Mouse (Mus musculus) right cerebral cortex, postnatal 14 days (tissue): ENCODE measurements around the gene Hbq1b.
"Not testable (repeated sequence)": the region's sequence is repeated elsewhere in the genome, so short reads cannot be mapped to it uniquely, and the experiment has no call there.

Experiments
- DNase-seq: peaks from one replicate; pipeline ENCODE4 v3.0.0; 2022

The Hbq1b gene

DNA sequence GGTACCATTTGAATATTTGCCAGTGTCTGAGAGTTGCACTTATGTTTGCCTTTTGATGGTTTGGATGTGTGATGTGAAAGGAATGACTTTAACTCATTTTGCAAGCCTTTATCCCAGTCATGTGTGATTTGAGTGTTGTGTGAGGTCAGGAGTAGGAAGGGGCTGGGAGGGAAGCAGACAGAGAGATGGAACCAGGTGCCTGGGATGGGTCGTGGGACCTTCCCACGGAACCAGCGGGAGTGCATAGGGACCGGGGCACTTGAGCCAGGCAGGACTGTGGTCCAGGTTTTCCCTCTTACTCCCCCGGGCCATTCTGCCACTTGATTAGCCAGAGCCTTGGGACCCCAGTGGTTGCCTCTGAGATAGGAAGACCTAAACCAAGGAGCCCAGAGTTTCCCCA lies 18.8 kb upstream of the Hbq1b start:
- DNase-seq, result no peak

DNA sequence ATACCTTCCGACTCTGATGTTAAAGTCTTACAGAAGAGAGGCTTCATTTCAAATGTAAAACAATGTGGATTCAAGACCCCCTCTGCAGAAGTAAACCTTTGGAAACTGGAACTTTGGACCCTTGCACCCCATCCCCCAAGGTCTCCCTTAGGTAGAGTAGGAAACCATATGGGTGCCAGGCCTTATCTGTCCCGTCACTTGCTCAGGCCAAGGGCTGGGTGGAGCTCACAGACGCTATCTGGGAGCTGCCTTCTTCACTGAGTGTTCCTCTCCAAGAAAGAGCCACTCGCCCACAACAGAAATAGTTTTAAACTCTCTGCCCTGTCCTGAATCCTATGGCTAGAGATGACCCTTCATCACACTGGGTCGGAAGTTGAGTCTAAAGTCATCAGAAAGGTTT lies 17.8 kb upstream of the Hbq1b start:
- no peak for DNase-seq

DNA sequence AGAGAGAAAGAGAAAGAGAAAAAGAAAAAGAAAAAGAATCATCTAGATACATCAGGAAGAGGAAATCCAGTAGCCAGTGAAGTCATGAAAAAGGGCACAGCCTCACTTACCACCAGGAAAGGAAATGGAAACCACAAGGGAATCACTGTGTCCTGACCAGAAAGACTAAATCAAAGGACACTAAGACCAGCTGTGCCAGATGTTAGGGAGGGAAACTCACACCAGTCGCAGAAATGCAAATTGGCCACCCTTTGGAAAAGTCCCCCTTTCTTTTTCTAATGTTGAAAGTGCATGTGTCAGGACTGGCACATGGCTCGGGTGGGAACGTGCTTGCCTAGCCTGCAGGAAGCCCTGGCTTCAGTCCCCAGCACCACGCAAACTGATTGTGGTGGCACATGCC lies 15.6 kb upstream of the Hbq1b start:
- DNase-seq, result no peak

DNA sequence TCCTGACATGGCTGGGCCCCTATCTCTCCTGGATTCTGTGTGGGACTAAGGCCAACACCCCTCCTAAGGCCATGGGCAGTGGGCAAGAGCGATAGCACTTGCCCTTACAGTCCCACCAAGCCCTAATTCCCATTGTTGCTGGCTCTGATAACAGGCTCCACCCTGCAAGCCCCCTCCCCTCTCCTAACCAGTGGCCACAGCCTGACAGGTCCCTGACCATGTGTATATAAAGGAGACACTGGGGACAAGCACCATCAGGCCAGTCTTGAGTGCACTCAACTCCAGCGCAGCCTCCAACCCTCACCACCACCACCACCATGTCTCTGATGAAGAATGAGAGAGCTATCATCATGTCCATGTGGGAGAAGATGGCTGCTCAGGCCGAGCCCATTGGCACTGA lies 10.4 kb upstream of the Hbq1b start, which contains the start of gene Hba-x:
Gene Hba-x, plus strand, starts transcription at position 54 of the 400 bp plus-strand sequence.
- DNase-seq, result no peak

DNA sequence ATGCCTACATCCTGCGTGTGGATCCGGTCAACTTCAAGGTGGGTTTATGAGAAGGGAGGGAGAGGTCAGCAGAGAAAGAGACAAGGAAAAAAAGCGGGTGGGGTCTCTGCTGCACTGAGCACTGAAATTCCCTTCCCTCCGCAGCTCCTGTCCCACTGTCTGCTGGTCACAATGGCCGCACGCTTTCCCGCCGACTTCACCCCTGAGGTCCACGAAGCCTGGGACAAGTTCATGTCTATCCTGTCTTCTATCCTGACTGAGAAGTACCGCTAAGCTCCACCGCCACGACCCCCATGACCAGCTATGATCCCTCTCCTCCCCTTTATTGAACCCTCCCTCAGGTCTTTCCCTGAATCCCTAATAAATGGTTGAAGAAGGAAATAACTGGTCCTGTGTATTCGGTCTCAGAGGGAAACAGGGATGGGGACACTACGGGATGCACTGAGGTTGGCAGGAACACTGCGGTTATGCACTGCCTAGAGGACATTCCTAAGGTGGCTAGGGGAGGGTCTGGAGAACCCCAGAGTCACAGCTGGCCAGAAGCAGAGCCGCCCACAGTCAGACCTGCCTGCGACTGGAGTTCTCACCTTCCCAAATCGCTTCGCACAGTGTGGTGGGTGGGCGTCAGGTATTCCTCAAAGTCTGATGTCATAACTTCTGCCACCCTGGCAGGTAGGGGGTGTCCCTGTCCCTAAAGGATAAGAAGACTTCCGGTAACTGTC lies 8.9 kb upstream of the Hbq1b start:
- DNase-seq, result no peak

DNA sequence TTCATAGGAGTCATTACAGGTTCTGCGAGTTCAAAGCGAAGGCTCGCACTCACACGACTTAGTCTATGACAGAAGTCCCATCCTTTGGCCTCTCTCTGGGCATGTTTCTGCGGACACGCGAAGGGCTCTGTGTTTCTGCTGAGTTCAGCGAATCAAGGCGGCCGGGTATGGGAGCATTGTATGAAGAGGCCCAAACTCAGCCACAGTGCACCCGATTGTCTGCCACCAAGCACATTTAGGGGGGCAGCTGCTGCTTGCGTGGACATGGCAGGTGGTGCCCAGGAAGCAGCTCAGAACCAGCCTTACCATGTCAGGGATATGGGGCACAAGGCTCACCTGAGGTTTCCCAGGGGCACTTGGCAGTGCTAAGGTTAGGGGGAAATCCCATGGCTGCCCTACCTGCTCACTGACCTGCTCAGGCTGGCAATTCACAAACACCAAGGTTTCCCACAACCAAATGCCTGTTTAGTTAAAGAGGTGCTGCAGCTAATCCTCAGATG lies 8.3 kb upstream of the Hbq1b start:
- DNase-seq, result no peak

DNA sequence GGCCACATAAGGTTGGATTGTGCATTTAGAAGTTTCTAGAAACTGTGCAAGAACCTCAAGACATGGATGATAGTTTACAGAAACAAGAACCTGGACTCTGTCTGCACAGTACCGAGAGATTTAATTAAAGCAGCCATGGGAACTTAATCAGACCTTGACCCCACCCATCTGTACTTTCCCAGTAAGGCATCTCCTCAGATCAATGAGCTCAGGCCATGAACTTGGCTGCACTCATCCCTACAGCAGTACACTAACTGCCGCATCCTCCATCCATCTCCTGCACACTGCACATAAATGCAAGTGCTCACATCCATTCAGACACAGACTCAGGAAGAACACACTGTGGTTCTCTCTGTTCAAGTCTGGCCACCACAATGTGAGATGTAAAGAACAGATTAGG lies 6.1 kb upstream of the Hbq1b start:
- no peak for DNase-seq

DNA sequence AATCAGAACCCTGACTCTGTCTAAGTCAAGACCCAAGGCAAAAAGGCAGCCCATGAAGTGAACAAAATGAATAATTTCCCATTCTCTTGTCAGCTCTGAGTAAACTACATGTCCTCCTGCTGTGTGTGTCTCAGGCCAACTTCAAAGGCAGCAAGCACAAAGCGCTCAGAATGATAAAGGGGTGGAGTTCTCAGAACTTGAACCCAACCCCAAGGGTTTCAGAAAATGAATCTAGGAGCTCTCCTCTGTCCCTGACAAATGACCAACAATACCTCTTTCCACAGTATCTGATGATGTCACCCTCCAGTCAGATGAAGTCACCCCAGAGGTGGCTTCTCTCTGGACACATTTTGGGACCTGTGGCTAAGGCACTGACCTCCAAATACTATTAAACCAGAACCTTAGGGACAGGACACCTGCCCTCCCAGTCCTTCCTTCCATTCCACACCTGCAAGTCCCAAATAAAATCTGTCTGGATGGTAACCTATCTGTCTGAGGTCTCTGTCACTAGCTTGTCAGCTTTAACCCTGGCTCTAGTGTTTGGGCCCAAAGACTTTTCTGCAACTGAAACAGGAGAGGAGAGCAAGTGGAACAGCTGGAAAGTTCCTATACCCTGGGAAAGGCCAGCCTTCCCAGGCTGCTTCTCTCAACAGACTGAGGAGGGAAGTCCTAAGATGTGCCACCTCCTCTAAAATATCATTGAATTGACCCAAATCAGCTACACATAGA lies 5.2 kb upstream of the Hbq1b start:
- DNase-seq, result no peak

DNA sequence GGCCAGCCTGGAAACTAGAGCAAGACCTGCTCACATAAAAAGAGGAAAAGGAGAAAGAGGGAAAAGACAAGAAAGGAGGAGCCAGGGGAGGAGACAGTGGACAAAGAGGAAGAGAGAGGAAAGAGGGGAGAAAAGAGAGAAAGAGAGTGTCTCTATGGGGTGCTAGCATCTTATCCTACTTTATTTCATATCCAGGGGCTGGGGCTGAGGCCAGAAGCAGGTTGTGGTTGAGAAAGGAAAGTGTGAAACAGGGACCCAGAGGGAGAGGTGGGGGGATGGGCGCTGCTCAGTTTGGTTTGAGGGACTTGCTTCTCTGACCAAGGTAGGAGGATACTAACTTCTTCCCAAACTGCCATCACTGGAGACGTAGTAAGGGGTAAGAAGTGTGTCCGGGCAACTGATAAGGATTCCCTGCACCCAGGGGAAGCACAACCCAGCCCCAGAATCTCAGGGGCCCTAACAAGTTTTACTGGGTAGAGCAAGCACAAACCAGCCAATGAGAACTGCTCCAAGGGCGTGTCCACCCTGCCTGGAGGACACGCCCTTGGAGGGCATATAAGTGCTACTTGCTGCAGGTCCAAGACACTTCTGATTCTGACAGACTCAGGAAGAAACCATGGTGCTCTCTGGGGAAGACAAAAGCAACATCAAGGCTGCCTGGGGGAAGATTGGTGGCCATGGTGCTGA lies 3.5 kb upstream of the Hbq1b start, which contains the start of gene Hba-a1:
Gene Hba-a1, plus strand, starts transcription at position 421 of the 687 bp plus-strand sequence.
- DNase-seq, result not testable (repeated sequence)

DNA sequence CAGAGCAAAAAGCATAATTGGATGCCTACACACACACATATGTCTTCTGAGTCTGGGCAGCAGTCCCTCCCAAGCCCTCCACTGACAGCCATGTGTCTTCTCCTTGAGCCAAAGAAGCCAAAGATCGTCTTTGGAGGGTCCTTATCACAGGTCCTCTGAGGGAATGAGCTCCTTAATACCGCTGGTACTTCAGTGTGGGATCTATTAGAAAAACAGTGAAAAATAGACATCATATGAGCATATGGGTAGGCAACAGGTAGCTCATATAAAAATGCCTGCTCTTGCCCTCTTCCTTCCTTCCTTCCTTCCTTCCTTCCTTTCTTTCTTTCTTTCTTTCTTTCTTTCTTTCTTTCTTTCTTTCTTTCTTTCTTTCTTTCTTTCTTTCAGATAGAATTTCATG lies 2.2 kb upstream of the Hbq1b start:
- DNase-seq, result not testable (repeated sequence)

DNA sequence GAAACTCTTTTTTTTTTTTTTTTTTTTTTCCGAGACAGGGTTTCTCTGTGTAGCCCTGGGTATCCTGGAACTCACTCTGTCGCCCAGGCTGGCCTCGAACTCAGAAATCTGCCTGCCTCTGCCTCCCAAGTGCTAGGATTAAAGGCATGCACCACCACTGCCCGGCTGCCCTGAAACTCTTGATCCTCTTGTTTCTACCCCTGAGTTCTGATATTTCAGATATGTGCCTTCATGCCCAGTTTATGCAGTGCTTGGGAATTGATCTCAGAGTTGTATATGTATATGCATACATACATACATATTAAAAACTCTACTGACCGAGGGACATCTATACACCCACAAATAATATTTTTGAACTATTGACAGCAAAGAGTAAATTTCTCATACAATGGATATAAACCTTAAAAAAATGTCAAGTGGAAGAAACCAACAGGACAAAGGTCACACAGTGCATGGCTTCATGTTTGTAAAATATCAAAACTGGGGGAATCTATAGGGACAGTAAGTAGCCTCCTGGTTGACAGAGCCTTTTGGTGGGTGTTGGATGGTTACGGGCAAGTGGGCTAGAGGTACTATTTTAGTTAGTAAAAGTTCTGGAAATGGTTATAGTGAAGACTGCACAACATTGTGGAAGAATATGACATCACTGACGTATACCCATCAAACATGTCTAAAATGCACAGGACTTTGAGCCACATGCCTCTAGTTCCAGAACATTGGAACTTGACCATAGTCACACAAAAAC lies 1.6 kb upstream of the Hbq1b start:
- no peak for DNase-seq

DNA sequence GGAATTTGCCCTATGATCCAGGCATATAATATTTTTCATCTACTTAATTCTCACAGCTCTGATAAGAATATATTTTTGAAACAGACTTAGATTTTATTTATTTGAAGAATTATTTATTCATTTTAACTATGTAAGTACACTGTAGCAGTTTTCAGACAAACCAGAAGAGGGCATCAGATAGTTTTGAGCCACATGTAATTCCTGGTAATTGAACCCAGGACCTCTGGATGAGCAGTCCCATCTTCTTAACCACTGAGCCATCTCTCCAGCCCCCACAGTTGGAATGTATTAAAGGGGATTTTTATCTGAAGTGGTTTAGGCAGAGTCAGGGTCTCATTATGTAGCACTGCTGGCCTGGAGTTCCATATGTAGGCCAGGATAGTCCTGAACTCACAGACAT lies 878 bp upstream of the Hbq1b start:
- not testable (repeated sequence) for DNase-seq

DNA sequence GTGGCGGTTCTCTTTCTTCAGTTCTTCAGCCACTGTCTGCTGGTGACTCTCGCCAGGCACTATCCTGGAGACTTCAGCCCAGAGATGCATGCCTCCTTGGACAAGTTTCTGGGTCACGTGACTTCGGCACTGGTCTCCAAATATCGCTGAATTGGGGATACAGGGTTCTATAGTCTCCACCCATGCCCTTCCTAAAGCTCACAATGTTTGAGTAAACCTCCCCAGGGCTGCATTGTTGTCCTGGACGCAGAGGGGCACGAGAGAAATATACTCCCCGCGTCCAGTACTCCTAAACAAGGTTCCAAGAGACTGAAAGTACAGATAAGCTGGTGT lies 694 bp downstream of the Hbq1b start:
- no peak for DNase-seq

DNA sequence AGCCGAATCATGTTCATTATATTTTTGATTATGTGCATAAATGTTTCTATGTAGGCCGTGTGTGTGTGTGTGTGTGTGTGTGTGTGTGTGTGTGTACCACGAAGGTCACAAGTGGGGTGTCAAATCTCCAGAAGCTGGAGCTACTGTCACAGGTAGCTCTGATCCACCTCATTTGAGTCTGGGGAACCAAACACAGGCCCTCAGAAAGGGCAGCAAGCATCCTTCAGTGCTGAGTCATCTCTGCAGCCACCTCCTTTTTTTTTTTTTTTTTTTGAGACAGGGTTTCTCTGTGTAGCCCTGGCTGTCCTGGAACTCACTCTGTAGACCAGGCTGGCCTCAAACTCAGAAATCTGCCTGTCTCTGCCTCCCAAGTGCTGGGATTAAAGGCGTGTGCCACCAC lies 6.1 kb downstream of the Hbq1b start:
- DNase-seq, result not testable (repeated sequence)

DNA sequence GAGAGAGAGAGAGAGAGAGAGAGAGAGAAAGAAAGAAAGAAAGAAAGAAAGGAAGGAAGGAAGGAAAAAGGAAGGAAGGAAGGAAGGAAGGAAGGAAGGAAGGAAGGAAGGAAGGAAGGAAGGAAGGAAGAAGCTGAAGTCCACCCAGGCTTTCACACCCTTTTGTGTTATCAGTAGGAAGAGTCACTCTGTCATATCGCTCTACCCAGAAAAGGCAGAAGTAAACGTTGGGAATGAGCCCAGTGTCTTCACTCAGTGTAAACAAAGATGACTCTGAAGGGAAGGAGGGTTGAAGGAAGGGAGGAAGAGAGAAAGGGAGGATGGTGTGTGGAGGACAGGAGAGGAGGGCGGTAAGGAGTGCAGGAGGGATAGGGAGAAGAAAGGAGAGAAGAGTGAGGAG lies 6.7 kb downstream of the Hbq1b start:
- not testable (repeated sequence) for DNase-seq

DNA sequence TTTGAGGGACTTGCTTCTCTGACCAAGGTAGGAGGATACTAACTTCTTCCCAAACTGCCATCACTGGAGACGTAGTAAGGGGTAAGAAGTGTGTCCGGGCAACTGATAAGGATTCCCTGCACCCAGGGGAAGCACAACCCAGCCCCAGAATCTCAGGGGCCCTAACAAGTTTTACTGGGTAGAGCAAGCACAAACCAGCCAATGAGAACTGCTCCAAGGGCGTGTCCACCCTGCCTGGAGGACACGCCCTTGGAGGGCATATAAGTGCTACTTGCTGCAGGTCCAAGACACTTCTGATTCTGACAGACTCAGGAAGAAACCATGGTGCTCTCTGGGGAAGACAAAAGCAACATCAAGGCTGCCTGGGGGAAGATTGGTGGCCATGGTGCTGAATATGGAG lies 9.4 kb downstream of the Hbq1b start, which contains the start of gene Hba-a2:
Gene Hba-a2, plus strand, starts transcription at position 287 of the 400 bp plus-strand sequence.
- not testable (repeated sequence) for DNase-seq

DNA sequence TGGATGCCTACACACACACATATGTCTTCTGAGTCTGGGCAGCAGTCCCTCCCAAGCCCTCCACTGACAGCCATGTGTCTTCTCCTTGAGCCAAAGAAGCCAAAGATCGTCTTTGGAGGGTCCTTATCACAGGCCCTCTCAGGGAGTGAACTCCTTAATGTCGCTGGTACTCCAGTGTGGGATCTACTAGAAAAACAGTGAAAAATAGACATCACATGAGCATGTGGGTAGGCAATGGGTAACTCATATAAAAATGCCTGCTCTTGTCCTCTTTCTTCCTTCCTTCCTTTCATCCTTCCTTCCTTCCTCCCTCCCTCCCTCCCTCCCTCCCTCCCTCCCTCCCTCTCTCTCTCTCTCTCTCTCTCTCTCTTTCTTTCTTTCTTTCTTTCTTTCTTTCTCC lies 10.7 kb downstream of the Hbq1b start:
- not testable (repeated sequence) for DNase-seq

DNA sequence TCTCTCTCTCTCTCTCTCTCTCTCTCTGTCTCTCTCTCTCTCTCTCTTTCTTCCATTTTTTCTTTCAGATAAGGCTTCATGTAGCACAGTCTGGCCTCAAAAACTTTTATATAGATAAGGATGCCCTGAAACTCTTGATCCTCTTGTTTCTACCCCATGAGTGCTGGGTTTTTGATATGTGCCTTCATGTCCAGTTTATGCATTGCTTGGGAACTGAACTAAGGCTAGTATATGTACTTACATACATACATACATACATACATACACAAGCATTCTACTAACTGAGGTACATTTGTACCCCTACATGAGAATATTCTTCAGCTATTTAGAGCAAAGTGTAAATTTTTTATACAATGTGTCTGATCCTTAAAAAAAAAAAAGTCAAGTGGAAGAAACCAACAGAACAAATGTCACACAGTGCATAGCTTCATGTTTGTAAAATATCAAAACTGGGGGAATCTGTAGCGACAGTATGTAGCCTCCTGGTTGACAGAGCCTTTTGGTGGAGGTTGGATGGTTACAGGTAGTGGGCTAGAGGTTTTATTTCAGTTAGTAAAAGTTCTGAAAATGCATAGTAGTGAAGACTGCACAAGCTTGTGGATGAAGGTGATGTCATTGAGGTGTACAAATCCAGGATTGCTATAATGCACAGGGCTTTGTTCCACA lies 11.2 kb downstream of the Hbq1b start:
- DNase-seq, result no peak

DNA sequence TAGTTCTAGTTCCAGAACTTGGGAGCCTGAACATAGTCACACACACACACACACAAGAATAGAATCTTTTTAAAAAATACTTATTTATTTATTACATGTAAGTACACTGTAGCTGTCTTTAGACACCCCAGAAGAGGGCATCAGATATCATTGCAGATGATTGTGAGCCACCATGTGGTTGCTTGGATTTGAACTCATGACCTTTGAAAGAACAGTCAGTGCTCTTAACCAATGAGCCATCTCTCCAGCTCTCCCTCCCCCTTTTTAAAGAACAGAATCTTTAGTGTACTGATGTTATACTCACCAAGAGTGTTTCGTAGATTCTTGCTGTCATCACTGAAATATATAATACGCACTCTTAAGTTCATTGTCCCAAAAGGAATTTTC lies 11.8 kb downstream of the Hbq1b start:
- no peak for DNase-seq

DNA sequence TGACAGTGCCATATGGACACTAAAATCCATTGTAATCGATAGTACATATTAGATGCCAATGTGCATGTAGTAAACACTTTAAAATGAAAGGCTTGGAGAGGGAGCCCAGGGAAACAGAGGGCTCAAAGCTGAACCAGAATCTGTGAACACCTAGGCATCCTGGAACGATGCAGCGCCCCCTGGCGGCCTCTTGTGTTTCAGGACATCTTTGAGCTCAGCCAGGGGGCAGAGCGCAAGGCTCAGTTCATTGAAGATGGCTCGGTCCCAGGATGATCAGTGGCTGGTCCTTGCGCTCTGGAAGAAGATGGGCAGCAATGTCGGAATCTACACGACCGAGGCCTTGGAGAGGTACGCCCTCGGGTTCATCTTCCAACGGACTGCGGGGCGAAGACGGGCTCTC lies 13.1 kb downstream of the Hbq1b start, which contains the start of gene Hbq1a:
Gene Hbq1a, plus strand, starts transcription at position 205 of the 400 bp plus-strand sequence.
- peak; percentile 72 for DNase-seq

DNA sequence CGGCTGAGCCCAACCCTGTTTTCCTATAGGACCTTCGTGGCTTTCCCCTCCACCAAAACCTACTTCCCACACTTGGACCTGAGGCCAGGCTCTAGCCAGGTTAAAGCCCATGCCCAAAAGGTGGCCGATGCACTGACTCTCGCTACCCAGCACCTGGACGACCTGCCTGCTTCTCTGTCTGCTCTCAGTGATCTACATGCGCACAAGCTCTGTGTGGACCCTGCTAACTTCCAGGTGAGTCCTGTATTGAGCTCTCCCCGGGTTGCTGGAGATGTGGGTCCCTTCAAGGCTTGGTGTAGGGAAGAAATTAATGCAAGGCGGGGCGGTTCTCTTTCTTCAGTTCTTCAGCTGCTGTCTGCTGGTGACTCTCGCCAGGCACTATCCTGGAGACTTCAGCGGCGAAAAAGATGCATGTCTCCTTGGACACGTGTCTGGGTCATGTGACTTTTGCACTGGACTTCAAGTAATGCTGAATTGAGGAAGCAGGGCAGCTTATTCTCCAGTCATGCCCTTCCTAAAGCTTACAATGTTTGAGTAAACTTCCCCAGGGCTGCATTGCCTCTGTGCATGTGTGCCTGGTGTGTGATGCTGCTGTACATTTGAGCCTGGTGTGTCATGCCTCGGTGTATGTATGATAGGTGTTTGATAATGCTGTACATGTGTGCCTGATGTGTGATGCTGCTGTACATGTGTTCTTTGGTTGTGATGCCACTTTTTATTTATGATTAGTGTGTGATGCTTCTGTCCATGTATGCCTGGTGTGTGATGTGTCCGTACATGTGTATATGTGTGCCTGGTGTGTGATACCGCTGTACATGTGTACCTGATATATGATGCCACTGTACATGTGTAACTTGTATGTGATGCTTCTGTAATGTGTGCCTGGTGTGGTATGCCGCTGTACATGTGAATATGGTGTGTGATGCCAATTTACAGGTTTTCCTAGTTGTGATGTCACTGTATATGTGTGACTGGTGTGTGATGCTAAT lies 13.8 kb downstream of the Hbq1b start:
- no peak for DNase-seq
